Mouse (Mus musculus) testis, adult 2 months (tissue): Measurements from ENCODE around the gene Ift46. TPM values are rescaled to one million over a fixed set of nuclear protein-coding genes. Genes with fewer than 3 reads are reported as not detected.

Experiments
- H3K27ac ChIP-seq: fragments of 200-500 bp; 2 replicates; pipeline ENCODE4 v1.5.1; 2012; ENCODE audit warnings: low read depth, low read length; ENCODE audit not compliant: control insufficient read depth, insufficient read depth
- H3K27me3 ChIP-seq: fragments of 200-500 bp; 2 replicates; pipeline ENCODE4 v1.6.1; 2012; ENCODE audit warnings: mild to moderate bottlenecking, low read length, moderate library complexity; ENCODE audit not compliant: control insufficient read depth, insufficient read depth
- H3K36me3 ChIP-seq: fragments of 200-500 bp; 2 replicates; pipeline ENCODE4 v1.6.1; 2012; ENCODE audit warnings: mild to moderate bottlenecking, low read length; ENCODE audit not compliant: control insufficient read depth, insufficient read depth
- H3K4me1 ChIP-seq: fragments of 200-500 bp; 2 replicates; pipeline ENCODE4 v1.6.1; 2012; ENCODE audit warnings: low read length; ENCODE audit not compliant: control insufficient read depth, insufficient read depth
- H3K4me3 ChIP-seq: fragments of 200-500 bp; 2 replicates; pipeline ENCODE4 v1.5.1; 2012; ENCODE audit warnings: low read depth, mild to moderate bottlenecking, low read length, moderate library complexity, mixed read lengths; ENCODE audit not compliant: control insufficient read depth
- CTCF ChIP-seq: fragments of 200-500 bp; IDR thresholded peaks from 2 replicates; pipeline ENCODE4 v1.5.1; 2012; ENCODE audit warnings: low read depth, mild to moderate bottlenecking, inconsistent platforms, low read length, moderate library complexity; ENCODE audit not compliant: control insufficient read depth, insufficient read depth, insufficient replicate concordance
- POLR2A ChIP-seq: fragments of 200-500 bp; IDR thresholded peaks from 2 replicates; pipeline ENCODE4 v1.6.1; 2012; ENCODE audit warnings: low read depth, mild to moderate bottlenecking, inconsistent platforms, low read length, moderate library complexity; ENCODE audit not compliant: control insufficient read depth
- polyA plus RNA-seq: library from polyadenylated mRNA; depleted of rRNA; stranded (reverse); fragments of >200 nt; gene quantifications from 2 replicates; pipeline ENCODE4 v1.2.3, GENCODE M21; 2012

Ift46 gene
- polyA plus RNA-seq, 1 experiment, result 203 TPM

GRCm38 (mm10) chr9:44814179-44814578 lies 46.5 kb downstream of the Ift46 start:
- Histone ChIP-seq H3K27ac (no peak overlapping the region), H3K36me3 (no peaks in the 10 kb centered on the region), H3K4me3 (no peak overlapping the region), H3K27me3 (no peaks in the 10 kb centered on the region), H3K4me1 (no peaks in the 10 kb centered on the region)
- no peak for TF ChIP-seq CTCF
- no peak for TF ChIP-seq POLR2A

- Histone ChIP-seq H3K36me3 (no peaks in the 10 kb centered on the region), H3K27me3 (no peaks in the 10 kb centered on the region), H3K27ac (no peak overlapping the region), H3K4me1 (no peaks in the 10 kb centered on the region), H3K4me3 (no peak overlapping the region)
- TF ChIP-seq POLR2A (no peak), CTCF (no peak)
Observed at GRCm38 (mm10) chr9:44817522-44817921, 49.8 kb downstream of the Ift46 start.

GRCm38 (mm10) chr9:44819920-44820827 lies 52.5 kb downstream of the Ift46 start:
- H3K4me3 ChIP-seq, result no peak overlapping the region
- TF ChIP-seq CTCF (no peak), POLR2A (no peak)
- no peaks in the 10 kb centered on the region for H3K27me3 ChIP-seq
- H3K36me3 ChIP-seq, result no peaks in the 10 kb centered on the region
- H3K27ac ChIP-seq, result no peak overlapping the region
- H3K4me1 ChIP-seq, result no peaks in the 10 kb centered on the region

GRCm38 (mm10) chr9:44826660-44827059 lies 59.0 kb downstream of the Ift46 start:
- TF ChIP-seq CTCF, result no peak
- no peak for TF ChIP-seq POLR2A
- no peaks in the 10 kb centered on the region for H3K36me3 ChIP-seq

GRCm38 (mm10) chr9:44828944-44829343 lies 61.2 kb downstream of the Ift46 start:
- H3K27ac ChIP-seq, result no peak overlapping the region
- no peaks in the 10 kb centered on the region for H3K36me3 ChIP-seq
- no peaks in the 10 kb centered on the region for H3K4me1 ChIP-seq
- no peak overlapping the region for H3K4me3 ChIP-seq
- no peak for TF ChIP-seq POLR2A
- no peak for TF ChIP-seq CTCF
- no peaks in the 10 kb centered on the region for H3K27me3 ChIP-seq

More at GRCm38 (mm10) chr9:44826660-44827059, 59.0 kb downstream of the Ift46 start:
- H3K27ac ChIP-seq, result no peak overlapping the region
- no peaks in the 10 kb centered on the region for H3K4me1 ChIP-seq
- no peak overlapping the region for H3K4me3 ChIP-seq
- no peaks in the 10 kb centered on the region for H3K27me3 ChIP-seq

GRCm38 (mm10) chr9:44830506-44830905 lies 62.8 kb downstream of the Ift46 start:
- no peaks in the 10 kb centered on the region for H3K4me1 ChIP-seq
- H3K27ac ChIP-seq, result no peak overlapping the region
- TF ChIP-seq CTCF (no peak), POLR2A (no peak)
- no peaks in the 10 kb centered on the region for H3K36me3 ChIP-seq
- no peak overlapping the region for H3K4me3 ChIP-seq
- H3K27me3 ChIP-seq, result no peaks in the 10 kb centered on the region

GRCm38 (mm10) chr9:44832356-44832755 lies 64.6 kb downstream of the Ift46 start:
- no peak for TF ChIP-seq CTCF
- TF ChIP-seq POLR2A, result no peak
- H3K36me3 ChIP-seq, result no peaks in the 10 kb centered on the region
- H3K4me3 ChIP-seq, result no peak overlapping the region
- H3K27me3 ChIP-seq, result no peaks in the 10 kb centered on the region
- H3K27ac ChIP-seq, result no peak overlapping the region
- H3K4me1 ChIP-seq, result no peaks in the 10 kb centered on the region
